Mouse (Mus musculus): ENCODE data around the gene Gga1. TPM values are rescaled to one million over a fixed set of nuclear protein-coding genes. Genes with fewer than 3 reads are reported as not detected.

Gga1 gene
- polyA plus RNA-seq (2012; ENCODE audit: insufficient read depth, insufficient read length, low replicate concordance, missing spikeins), result not detected in 2 replicates

- WGBS, result under 1% methylated on average over 80 of the region's 95 CpGs
- H3K4me3 ChIP-seq (ENCODE audit: insufficient read depth, low read depth, low read length), result peak within 1 kb of the TSS; percentile 91
- peaks cover 37% of the 10 kb centered on the region for H3K4me1 ChIP-seq (ENCODE audit: control insufficient read depth, insufficient read depth, low read length)
- peak; percentile 38; the same call in 1 of the 2 replicates for TF ChIP-seq POLR2A (IDR thresholded peaks at IDR 0.05; ENCODE audit: insufficient read depth, low read depth, low read length)
- TF ChIP-seq CTCF (IDR thresholded peaks at IDR 0.05; ENCODE audit: insufficient read depth, low read depth, low read length), result peak; percentile 37; the same call in 1 of the 2 replicates
- peak within 1 kb of the TSS; percentile 97 for H3K27ac ChIP-seq (ENCODE audit: insufficient read depth, low read depth, low read length)
Measured at GRCm38 (mm10) chr15:78876991-78877809, at the start of gene Gga1. TSS of gene Gga1 (plus strand) at chr15:78877190.

- TF ChIP-seq CTCF (IDR thresholded peaks at IDR 0.05; ENCODE audit: insufficient read depth, low read depth, low read length), result no peak
- no peak for TF ChIP-seq POLR2A (IDR thresholded peaks at IDR 0.05; ENCODE audit: insufficient read depth, low read depth, low read length)
- Histone ChIP-seq H3K27ac (ENCODE audit: insufficient read depth, low read depth, low read length) (no peak overlapping the region), H3K4me1 (ENCODE audit: control insufficient read depth, insufficient read depth, low read length) (peaks cover 19% of the 10 kb centered on the region), H3K4me3 (ENCODE audit: insufficient read depth, low read depth, low read length) (no peak overlapping the region)
- WGBS, result 20% methylated on average over 5 of the region's 5 CpGs
Measured at GRCm38 (mm10) chr15:78828315-78828714, 48.7 kb upstream of the Gga1 start.

- Histone ChIP-seq H3K4me3 (ENCODE audit: insufficient read depth, low read depth, low read length) (no peak overlapping the region), H3K4me1 (ENCODE audit: control insufficient read depth, insufficient read depth, low read length) (peaks cover 26% of the 10 kb centered on the region), H3K27ac (ENCODE audit: insufficient read depth, low read depth, low read length) (no peak overlapping the region)
- WGBS, result 94% methylated on average over 1 of the region's 1 CpGs
- TF ChIP-seq CTCF (IDR thresholded peaks at IDR 0.05; ENCODE audit: insufficient read depth, low read depth, low read length) (no peak), POLR2A (IDR thresholded peaks at IDR 0.05; ENCODE audit: insufficient read depth, low read depth, low read length) (no peak)
Measured at GRCm38 (mm10) chr15:78829636-78830035, 47.4 kb upstream of the Gga1 start.

- TF ChIP-seq POLR2A (IDR thresholded peaks at IDR 0.05; ENCODE audit: insufficient read depth, low read depth, low read length), result no peak
- TF ChIP-seq CTCF (IDR thresholded peaks at IDR 0.05; ENCODE audit: insufficient read depth, low read depth, low read length), result no peak
- H3K27ac ChIP-seq (ENCODE audit: insufficient read depth, low read depth, low read length), result no peak overlapping the region
Measured at GRCm38 (mm10) chr15:78830742-78831719, 46.0 kb upstream of the Gga1 start.

GRCm38 (mm10) chr15:78831720-78832657, 45.0 kb upstream of the Gga1 start:
- Histone ChIP-seq H3K27ac (ENCODE audit: insufficient read depth, low read depth, low read length) (no peak overlapping the region), H3K4me1 (ENCODE audit: control insufficient read depth, insufficient read depth, low read length) (peaks cover 39% of the 10 kb centered on the region), H3K4me3 (ENCODE audit: insufficient read depth, low read depth, low read length) (no peak overlapping the region)
- TF ChIP-seq CTCF (IDR thresholded peaks at IDR 0.05; ENCODE audit: insufficient read depth, low read depth, low read length), result no peak
- TF ChIP-seq POLR2A (IDR thresholded peaks at IDR 0.05; ENCODE audit: insufficient read depth, low read depth, low read length), result no peak
- WGBS, result 66% methylated on average over 19 of the region's 19 CpGs

More at GRCm38 (mm10) chr15:78830742-78831719, 46.0 kb upstream of the Gga1 start:
- Histone ChIP-seq H3K4me3 (ENCODE audit: insufficient read depth, low read depth, low read length) (no peak overlapping the region), H3K4me1 (ENCODE audit: control insufficient read depth, insufficient read depth, low read length) (peaks cover 36% of the 10 kb centered on the region)
- WGBS, result 68% methylated on average over 10 of the region's 10 CpGs

- TF ChIP-seq CTCF (IDR thresholded peaks at IDR 0.05; ENCODE audit: insufficient read depth, low read depth, low read length), result no peak
- Histone ChIP-seq H3K4me1 (ENCODE audit: control insufficient read depth, insufficient read depth, low read length) (peaks cover 39% of the 10 kb centered on the region), H3K4me3 (ENCODE audit: insufficient read depth, low read depth, low read length) (no peak overlapping the region), H3K27ac (ENCODE audit: insufficient read depth, low read depth, low read length) (0 out of 2 replicates have a peak overlapping the region, but pooled peaks have one; percentile 10)
- 39% methylated on average over 14 of the region's 14 CpGs for WGBS
Measured at GRCm38 (mm10) chr15:78832701-78833123, 44.3 kb upstream of the Gga1 start.

GRCm38 (mm10) chr15:78833582-78833981, 43.4 kb upstream of the Gga1 start:
- no peak overlapping the region for H3K27ac ChIP-seq (ENCODE audit: insufficient read depth, low read depth, low read length)
- TF ChIP-seq POLR2A (IDR thresholded peaks at IDR 0.05; ENCODE audit: insufficient read depth, low read depth, low read length) (no peak), CTCF (IDR thresholded peaks at IDR 0.05; ENCODE audit: insufficient read depth, low read depth, low read length) (no peak)
- peaks cover 32% of the 10 kb centered on the region for H3K4me1 ChIP-seq (ENCODE audit: control insufficient read depth, insufficient read depth, low read length)
- no peak overlapping the region for H3K4me3 ChIP-seq (ENCODE audit: insufficient read depth, low read depth, low read length)
- WGBS, result 82% methylated on average over 3 of the region's 3 CpGs
